Mouse (Mus musculus): ENCODE data around the gene Wdr5.

DNA sequence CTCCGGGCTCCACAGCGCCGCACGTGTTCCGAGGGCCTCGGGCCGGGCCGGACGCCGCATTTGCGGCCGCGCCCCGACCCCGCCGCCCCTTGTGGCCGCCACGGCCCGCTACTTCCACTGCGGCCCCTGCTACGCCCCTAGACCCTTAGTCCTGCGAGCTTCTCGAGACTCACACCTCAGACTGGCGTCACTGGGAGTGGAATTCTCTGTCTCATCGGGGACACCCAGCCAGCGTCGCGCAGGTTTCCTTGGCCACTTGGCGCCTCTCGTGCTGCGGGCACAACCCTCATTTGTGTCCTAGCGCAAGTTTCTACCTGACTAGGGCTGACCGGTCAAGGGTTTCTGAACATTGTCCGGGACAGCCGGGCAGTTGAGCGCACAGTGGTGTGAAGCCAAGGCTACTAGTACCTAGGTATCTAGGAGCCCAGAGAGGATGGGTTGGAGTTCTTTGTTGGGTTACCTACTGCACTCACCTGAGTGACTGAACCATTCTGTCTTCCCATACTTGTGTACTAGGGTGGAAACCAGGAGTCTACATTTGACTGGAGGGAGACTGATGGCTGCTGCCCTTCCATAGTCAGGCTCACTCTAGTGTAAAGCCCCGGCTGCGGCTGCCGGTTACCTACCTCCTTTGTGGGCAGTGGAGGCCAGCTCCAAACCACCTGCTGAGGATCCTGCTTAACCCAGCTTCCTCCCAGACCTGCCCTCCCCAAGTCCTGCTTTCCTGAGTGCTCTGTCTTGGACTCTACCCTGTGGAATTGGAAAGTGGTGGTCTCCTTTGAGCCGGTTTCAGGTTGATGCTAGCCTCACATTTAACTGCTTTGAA lies 597 bp downstream of the Wdr5 start:
- TF ChIP-seq CTCF (IDR thresholded peaks at IDR 0.05; ENCODE audit: low read depth, low read length) = no peak
- no peak for TF ChIP-seq POLR2A (IDR thresholded peaks at IDR 0.05; ENCODE audit: borderline replicate concordance, low read depth, low read length)

All from bone marrow macrophage, adult 2 months (primary cell).